Mouse (Mus musculus): ENCODE measurements at regions not wholly inside any gene's neighbourhood (a gene's known extent, or its start where the extent isn't known, plus 50 kb on each side); places are given as distances from the start of the nearest gene placed in this dataset.

DNA sequence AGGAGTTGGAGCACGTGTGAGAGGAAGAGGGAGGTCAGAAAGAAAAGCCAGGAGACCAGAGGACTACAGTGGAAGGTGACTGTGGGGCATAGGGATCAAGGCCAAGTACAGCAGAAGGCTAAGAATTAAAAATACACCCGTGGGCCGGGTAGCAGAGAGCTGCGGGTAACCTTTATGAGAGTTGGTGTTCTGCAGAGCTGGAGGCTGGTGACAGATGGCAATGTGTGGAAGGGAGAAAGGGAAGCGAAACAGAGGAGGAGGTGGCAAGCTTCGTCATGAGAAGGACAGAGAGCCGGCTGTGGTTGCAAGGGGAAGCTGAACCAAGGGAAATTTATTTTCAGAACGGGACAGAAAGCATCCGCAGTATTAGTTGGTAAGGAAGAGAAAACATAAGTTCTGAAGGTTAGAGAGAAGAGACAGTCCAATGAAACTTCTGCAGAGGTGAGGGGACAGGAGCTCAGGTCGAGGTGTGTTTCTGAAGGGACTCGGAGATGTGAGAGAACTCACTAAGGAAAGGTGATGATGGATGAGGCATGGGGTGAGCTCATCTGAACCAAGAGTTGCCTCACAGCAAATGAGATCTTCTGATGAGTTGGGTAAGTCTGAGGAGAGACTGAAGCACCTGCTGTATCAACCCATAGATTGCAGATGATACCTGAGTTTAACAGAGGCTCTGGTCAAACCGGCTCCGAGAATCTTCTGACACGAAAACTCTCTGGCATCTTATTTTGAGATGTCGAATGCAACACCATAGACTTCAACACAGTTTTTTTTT is 200.6 kb downstream of the Gm10260 start:
- no peak for ATAC-seq (ENCODE audit: insufficient number of reproducible peaks, low FRiP score)
- 84% methylated on average over 15 of the region's 15 CpGs for WGBS
- H3K9me3 ChIP-seq (replicated peaks) = no peaks in the 10 kb centered on the region; the same call in 1 of the 2 replicates
- H3K27me3 ChIP-seq (replicated peaks) = no peaks in the 10 kb centered on the region
- no peaks in the 10 kb centered on the region for H3K36me3 ChIP-seq
- peaks cover 1% of the 10 kb centered on the region for H3K4me1 ChIP-seq (replicated peaks)
- no peak overlapping the region for H3K9ac ChIP-seq
- H3K27ac ChIP-seq (ENCODE audit: poor library complexity, severe bottlenecking) = no peak overlapping the region
- H3K4me3 ChIP-seq = no peak overlapping the region
- no peak overlapping the region for H3K4me2 ChIP-seq

DNA sequence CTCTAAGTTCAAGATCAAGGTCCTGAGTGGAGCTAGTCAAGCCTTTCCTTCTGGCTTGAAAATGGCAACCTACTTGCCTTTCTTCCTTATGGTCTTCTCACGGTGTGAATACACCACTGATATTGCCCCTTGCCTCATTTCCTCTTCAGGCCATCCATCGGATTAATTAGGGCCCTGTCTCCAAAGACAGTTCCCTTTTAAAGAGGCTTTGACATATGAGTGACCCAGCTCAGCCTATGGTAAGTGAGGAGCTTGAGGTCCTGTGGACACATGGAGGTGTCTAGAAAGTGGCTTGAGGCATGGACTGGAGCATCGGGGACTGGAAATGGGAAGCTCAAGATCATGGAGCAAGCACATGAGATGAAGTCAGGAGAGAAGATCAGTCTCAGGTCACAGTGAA is 201.5 kb downstream of the Gm10260 start:
- Histone ChIP-seq H3K4me3 (no peak overlapping the region), H3K36me3 (no peaks in the 10 kb centered on the region)
- ATAC-seq (ENCODE audit: insufficient number of reproducible peaks, low FRiP score) = no peak

DNA sequence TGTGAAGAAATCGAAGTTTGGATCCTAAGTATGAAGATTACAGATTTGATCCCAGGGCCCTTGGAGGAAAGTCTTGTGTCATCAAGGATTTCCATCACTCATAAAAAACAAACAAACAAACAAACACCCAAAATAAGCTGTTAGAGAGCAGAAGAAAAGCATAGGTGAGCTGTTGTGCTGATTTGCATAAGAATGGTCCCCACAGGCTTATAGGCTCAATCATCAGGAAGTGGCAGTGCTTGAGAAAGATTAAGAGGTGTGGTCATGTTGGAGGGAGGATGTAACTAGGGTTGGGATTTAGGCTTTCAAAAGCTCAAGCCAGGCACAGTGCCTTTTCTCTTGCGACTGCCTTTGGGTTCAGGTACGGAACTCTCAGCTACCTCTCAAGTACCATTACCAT is 205.1 kb downstream of the Gm10260 start:
- ATAC-seq (ENCODE audit: insufficient number of reproducible peaks, low FRiP score) = no peak
- H3K27me3 ChIP-seq (replicated peaks) = no peaks in the 10 kb centered on the region
- 91% methylated on average over 3 of the region's 3 CpGs for WGBS

More for the DNA sequence above, 201.5 kb downstream of the Gm10260 start:
- Histone ChIP-seq H3K4me2 (no peak overlapping the region), H3K27ac (ENCODE audit: poor library complexity, severe bottlenecking) (no peak overlapping the region), H3K4me1 (replicated peaks) (peaks cover 5% of the 10 kb centered on the region), H3K9ac (no peak overlapping the region), H3K27me3 (replicated peaks) (no peaks in the 10 kb centered on the region), H3K9me3 (replicated peaks) (no peaks in the 10 kb centered on the region; the same call in 1 of the 2 replicates)
- WGBS = 88% methylated on average over 3 of the region's 3 CpGs

DNA sequence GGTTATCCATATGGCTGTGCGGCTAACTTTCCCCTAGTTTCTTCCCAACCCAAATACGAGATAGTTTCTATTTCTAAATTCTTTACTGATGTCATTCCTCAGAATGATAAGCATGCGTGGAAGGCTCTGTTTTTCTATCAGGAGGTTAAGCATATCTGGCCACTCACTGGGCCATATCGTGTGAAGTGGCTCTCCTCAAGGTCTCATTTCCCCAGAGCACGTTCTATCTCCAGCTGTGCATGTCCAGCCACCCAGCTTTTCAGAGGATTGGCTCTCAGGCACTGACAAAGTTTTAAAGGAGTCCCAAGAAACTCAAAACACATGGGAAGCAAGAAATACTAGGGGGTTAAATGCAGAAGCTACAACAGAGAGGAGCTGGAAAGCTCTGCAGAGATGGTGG is 205.8 kb downstream of the Gm10260 start:
- no peak for ATAC-seq (ENCODE audit: insufficient number of reproducible peaks, low FRiP score)
- Histone ChIP-seq H3K4me1 (replicated peaks) (peaks cover 7% of the 10 kb centered on the region), H3K9me3 (replicated peaks) (peaks cover 5% of the 10 kb centered on the region; the same call in 1 of the 2 replicates), H3K27ac (ENCODE audit: poor library complexity, severe bottlenecking) (no peak overlapping the region), H3K36me3 (no peaks in the 10 kb centered on the region), H3K9ac (no peak overlapping the region), H3K4me3 (no peak overlapping the region), H3K27me3 (replicated peaks) (no peaks in the 10 kb centered on the region), H3K4me2 (no peak overlapping the region)
- WGBS = 15% methylated on average over 5 of the region's 5 CpGs

More for the DNA sequence above, 205.1 kb downstream of the Gm10260 start:
- H3K36me3 ChIP-seq = no peaks in the 10 kb centered on the region
- H3K9me3 ChIP-seq (replicated peaks) = peaks cover 3% of the 10 kb centered on the region; the same call in 1 of the 2 replicates
- no peak overlapping the region for H3K9ac ChIP-seq
- H3K4me2 ChIP-seq = no peak overlapping the region
- H3K27ac ChIP-seq (ENCODE audit: poor library complexity, severe bottlenecking) = no peak overlapping the region
- no peak overlapping the region for H3K4me3 ChIP-seq
- H3K4me1 ChIP-seq (replicated peaks) = peaks cover 5% of the 10 kb centered on the region

- no peak for ATAC-seq (ENCODE audit: insufficient number of reproducible peaks, low FRiP score)
- Histone ChIP-seq H3K36me3 (no peaks in the 10 kb centered on the region), H3K27ac (ENCODE audit: poor library complexity, severe bottlenecking) (no peak overlapping the region), H3K4me1 (replicated peaks) (peaks cover 28% of the 10 kb centered on the region), H3K9me3 (replicated peaks) (0 out of 2 replicates have a peak, but pooled peaks cover 5% of the 10 kb centered on the region), H3K27me3 (replicated peaks) (no peaks in the 10 kb centered on the region), H3K4me3 (no peak overlapping the region), H3K4me2 (no peak overlapping the region), H3K9ac (no peak overlapping the region)
- WGBS = 81% methylated on average over 4 of the region's 4 CpGs
Observed at GRCm38 (mm10) chr13:97552236-97552635, 208.2 kb downstream of the Gm10260 start.

- H3K27me3 ChIP-seq (replicated peaks) = no peaks in the 10 kb centered on the region
- no peak overlapping the region for H3K9ac ChIP-seq
- WGBS = 81% methylated on average over 3 of the region's 3 CpGs
- no peak overlapping the region for H3K4me3 ChIP-seq
- H3K4me2 ChIP-seq = no peak overlapping the region
- no peak for ATAC-seq (ENCODE audit: insufficient number of reproducible peaks, low FRiP score)
- H3K27ac ChIP-seq (ENCODE audit: poor library complexity, severe bottlenecking) = no peak overlapping the region
- 0 out of 2 replicates have a peak, but pooled peaks cover 5% of the 10 kb centered on the region for H3K9me3 ChIP-seq (replicated peaks)
- H3K36me3 ChIP-seq = no peaks in the 10 kb centered on the region
- peaks cover 38% of the 10 kb centered on the region for H3K4me1 ChIP-seq (replicated peaks)
Observed at GRCm38 (mm10) chr13:97550880-97551279, 209.6 kb downstream of the Gm10260 start.

DNA sequence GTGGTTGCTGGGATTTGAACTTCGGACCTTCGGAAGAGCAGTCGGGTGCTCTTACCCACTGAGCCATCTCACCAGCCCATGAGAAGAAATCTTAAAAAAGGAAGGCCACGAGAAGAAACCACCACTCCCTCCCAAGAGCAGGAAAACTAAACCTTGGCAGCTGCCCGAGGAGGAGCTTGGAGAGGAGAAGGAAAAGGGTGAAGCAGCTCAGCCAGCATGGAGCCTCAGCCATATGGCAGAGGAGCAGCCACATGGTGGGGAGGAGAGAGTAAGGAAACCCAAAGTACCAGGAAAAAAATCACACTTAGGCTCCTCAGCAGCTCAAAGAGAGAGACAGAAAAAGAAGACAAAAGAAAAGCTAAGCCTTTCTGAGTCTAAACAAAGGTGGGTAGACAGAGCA is 210.3 kb downstream of the Gm10260 start:
- Histone ChIP-seq H3K9me3 (replicated peaks) (0 out of 2 replicates have a peak, but pooled peaks cover 5% of the 10 kb centered on the region), H3K27me3 (replicated peaks) (no peaks in the 10 kb centered on the region), H3K36me3 (no peaks in the 10 kb centered on the region), H3K9ac (no peak overlapping the region), H3K4me2 (no peak overlapping the region), H3K27ac (ENCODE audit: poor library complexity, severe bottlenecking) (no peak overlapping the region), H3K4me3 (no peak overlapping the region), H3K4me1 (replicated peaks) (peaks cover 38% of the 10 kb centered on the region)
- ATAC-seq (ENCODE audit: insufficient number of reproducible peaks, low FRiP score) = no peak
- WGBS = 78% methylated on average over 5 of the region's 5 CpGs

GRCm38 (mm10) chr13:97549384-97549783 is 211.0 kb downstream of the Gm10260 start:
- peaks cover 8% of the 10 kb centered on the region; the same call in 1 of the 2 replicates for H3K9me3 ChIP-seq (replicated peaks)
- no peak overlapping the region for H3K4me2 ChIP-seq
- no peak overlapping the region for H3K9ac ChIP-seq
- no peaks in the 10 kb centered on the region for H3K27me3 ChIP-seq (replicated peaks)
- peak overlapping the region; percentile 84 for H3K27ac ChIP-seq (ENCODE audit: poor library complexity, severe bottlenecking)
- WGBS = 91% methylated on average over 6 of the region's 6 CpGs
- ATAC-seq (ENCODE audit: insufficient number of reproducible peaks, low FRiP score) = no peak
- H3K4me3 ChIP-seq = no peak overlapping the region
- H3K4me1 ChIP-seq (replicated peaks) = peaks cover 33% of the 10 kb centered on the region
- no peaks in the 10 kb centered on the region for H3K36me3 ChIP-seq

- Histone ChIP-seq H3K4me2 (no peak overlapping the region), H3K27ac (ENCODE audit: poor library complexity, severe bottlenecking) (peak overlapping the region; percentile 84), H3K36me3 (no peaks in the 10 kb centered on the region), H3K9ac (no peak overlapping the region), H3K9me3 (replicated peaks) (peaks cover 8% of the 10 kb centered on the region; the same call in 1 of the 2 replicates), H3K4me1 (replicated peaks) (peaks cover 33% of the 10 kb centered on the region), H3K27me3 (replicated peaks) (no peaks in the 10 kb centered on the region), H3K4me3 (no peak overlapping the region)
- peak; percentile 55; the same call in 1 of the 2 replicates for ATAC-seq (ENCODE audit: insufficient number of reproducible peaks, low FRiP score)
- 13% methylated on average over 9 of the region's 9 CpGs for WGBS
Observed at GRCm38 (mm10) chr13:97548527-97548977, 211.9 kb downstream of the Gm10260 start.

- peaks cover 33% of the 10 kb centered on the region for H3K4me1 ChIP-seq (replicated peaks)
- H3K4me3 ChIP-seq = no peak overlapping the region
- H3K9ac ChIP-seq = no peak overlapping the region
- WGBS = 31% methylated on average over 5 of the region's 5 CpGs
- no peak overlapping the region for H3K4me2 ChIP-seq
- peaks cover 8% of the 10 kb centered on the region; the same call in 1 of the 2 replicates for H3K9me3 ChIP-seq (replicated peaks)
- peak overlapping the region; percentile 74; the same call in 1 of the 2 replicates for H3K27ac ChIP-seq (ENCODE audit: poor library complexity, severe bottlenecking)
- no peaks in the 10 kb centered on the region for H3K36me3 ChIP-seq
- H3K27me3 ChIP-seq (replicated peaks) = no peaks in the 10 kb centered on the region
- no peak for ATAC-seq (ENCODE audit: insufficient number of reproducible peaks, low FRiP score)
Observed at GRCm38 (mm10) chr13:97546936-97547335, 213.5 kb downstream of the Gm10260 start.

DNA sequence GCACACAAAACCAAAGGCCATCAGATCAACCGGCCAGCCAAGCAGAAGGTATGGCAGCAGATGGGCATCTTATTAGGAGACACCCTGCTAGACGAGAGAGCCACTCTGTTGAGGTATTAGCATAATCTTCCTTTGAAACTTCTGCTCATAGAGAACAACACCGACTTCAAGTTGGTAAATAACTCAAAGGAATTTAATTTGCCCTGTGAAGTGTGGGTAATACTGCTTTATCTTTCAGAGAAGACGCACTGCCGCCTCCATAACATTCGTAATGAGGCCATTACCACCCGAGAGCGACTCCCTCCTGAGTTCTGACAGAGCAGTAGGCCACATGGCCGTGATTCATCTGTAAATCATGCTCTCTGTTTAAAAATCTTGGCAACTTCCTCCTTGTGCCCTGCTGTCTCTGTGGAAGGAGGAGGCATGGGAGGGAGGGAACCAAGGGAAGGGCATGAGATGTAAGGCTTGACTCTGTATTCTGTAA is 214.4 kb downstream of the Gm10260 start:
- Histone ChIP-seq H3K36me3 (no peaks in the 10 kb centered on the region), H3K9me3 (replicated peaks) (peaks cover 8% of the 10 kb centered on the region; the same call in 1 of the 2 replicates), H3K4me3 (no peak overlapping the region), H3K4me1 (replicated peaks) (peaks cover 33% of the 10 kb centered on the region), H3K27me3 (replicated peaks) (no peaks in the 10 kb centered on the region), H3K9ac (no peak overlapping the region), H3K4me2 (no peak overlapping the region), H3K27ac (ENCODE audit: poor library complexity, severe bottlenecking) (no peak overlapping the region)
- WGBS = 65% methylated on average over 9 of the region's 9 CpGs
- ATAC-seq (ENCODE audit: insufficient number of reproducible peaks, low FRiP score) = no peak
